Mouse (Mus musculus) small intestine, adult 2 months (tissue): Measurements from ENCODE around the gene Ift80.

ENCODE experiments used
- CTCF ChIP-seq: fragments of 200-500 bp; IDR thresholded peaks from 2 replicates; pipeline ENCODE4 v1.5.1; 2012; ENCODE audit warnings: low read depth, mild to moderate bottlenecking, control low read depth, inconsistent platforms, low read length, moderate library complexity, mixed read lengths; ENCODE audit not compliant: insufficient replicate concordance, insufficient read length; ENCODE audit errors: extremely low read depth
- POLR2A ChIP-seq: fragments of 200-500 bp; IDR thresholded peaks from 2 replicates; pipeline ENCODE4 v1.6.1; 2012; ENCODE audit warnings: low read depth, mild to moderate bottlenecking, control low read depth, inconsistent platforms, low read length, moderate library complexity

DNA sequence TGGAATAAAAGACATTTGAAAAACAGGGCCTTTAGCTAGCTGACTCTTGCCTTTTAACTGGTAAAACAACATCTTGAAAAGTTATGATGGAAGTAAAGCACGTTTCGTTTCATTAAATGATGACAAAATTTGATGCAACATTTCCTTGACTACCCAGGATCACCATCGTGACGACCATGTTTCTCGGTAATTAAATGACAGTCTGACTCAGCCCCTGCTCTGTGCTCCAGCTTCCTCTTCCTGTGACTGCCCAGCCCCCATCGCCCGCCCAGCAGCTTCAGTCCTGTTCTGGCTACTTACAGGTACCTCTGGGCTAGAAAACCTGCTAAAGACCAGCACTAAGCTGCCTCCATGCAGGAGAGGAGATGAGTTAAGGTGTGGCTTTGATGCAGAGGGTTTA lies 70.1 kb downstream of the Ift80 start:
- no peak for TF ChIP-seq CTCF
- TF ChIP-seq POLR2A: no peak
